Mouse (Mus musculus) c-Kit-positive CD71-negative TER-119-negative erythroid progenitor cells, embryonic 14.5 days (primary cell): ENCODE data around the gene Slco6d1.
"Not testable (repeated sequence)": the region's sequence is repeated elsewhere in the genome, so short reads cannot be mapped to it uniquely, and the experiment has no call there.

Experiments
- DNase-seq: peaks from one replicate; pipeline ENCODE4 v3.0.0-alpha.2; 2013; ENCODE audit warnings: low read depth

Gene Slco6d1

GRCm38 (mm10) chr1:98420824-98421223, at the start of gene Slco6d1:
Gene Slco6d1, plus strand, starts transcription at chr1:98421124.
- no peak for DNase-seq

- no peak for DNase-seq
Observed at GRCm38 (mm10) chr1:98392001-98392400, 28.9 kb upstream of the Slco6d1 start.

DNA sequence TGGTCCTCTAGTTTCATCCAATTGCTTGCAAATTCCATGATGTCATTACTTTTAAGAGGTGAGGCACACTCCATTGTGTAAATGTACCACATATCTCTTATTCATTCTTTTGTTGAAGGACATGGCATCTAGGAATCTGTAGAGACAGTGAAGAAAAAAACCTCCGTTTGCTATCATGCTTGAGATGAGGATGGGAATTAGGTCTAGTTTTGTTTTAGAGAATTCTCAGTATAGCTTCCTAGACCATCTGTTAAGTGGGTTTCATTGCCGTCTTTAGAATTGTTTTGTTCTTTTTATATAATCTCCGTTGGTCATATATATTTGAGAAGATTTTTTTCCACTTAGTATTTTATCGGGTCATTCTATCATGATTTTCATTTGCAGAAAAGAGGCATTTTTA, 27.0 kb downstream of the Slco6d1 start:
- no peak for DNase-seq

DNA sequence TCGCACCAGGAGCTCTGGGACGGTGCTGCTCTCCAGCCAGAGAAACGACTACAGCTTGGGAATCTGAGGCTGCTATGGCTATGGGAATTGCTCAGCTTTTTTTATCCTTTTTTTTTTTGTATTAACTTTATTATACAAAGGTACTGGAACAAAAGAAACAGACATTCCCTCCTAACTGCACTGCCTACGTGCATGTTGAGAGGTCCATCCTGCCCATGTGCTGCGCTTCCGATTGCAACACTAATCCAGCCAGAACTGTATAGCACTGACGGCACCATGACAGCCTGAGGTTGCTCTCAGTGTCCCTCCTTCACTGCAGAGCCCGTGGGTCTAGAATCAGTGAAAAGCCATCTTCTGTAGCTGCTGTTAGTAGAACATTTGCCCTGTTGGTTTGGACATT, 38.3 kb downstream of the Slco6d1 start:
- DNase-seq = not testable (repeated sequence)

- not testable (repeated sequence) for DNase-seq
Observed at GRCm38 (mm10) chr1:98476381-98476780, 55.5 kb downstream of the Slco6d1 start.

- no peak for DNase-seq
Observed at GRCm38 (mm10) chr1:98479243-98479642, 58.3 kb downstream of the Slco6d1 start.

DNA sequence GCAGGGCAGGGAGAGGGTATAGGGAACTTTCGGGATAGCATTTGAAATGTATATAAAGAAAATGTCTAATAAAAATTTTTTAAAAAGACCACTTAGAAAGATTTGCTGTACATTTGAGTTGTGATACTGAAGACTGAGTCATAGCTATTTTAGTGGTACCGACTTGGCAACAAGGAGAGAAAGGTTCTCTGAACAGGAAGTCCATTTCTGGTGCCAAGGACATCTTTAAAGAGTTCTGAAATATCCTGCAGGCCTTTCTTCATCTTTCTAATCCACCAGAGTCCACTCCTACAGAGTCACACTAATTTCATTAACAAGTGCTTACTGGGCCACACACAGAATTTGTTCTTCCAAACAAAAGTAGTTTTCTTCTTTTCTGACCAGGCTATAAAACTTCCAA, 85.1 kb downstream of the Slco6d1 start:
- DNase-seq = no peak

DNA sequence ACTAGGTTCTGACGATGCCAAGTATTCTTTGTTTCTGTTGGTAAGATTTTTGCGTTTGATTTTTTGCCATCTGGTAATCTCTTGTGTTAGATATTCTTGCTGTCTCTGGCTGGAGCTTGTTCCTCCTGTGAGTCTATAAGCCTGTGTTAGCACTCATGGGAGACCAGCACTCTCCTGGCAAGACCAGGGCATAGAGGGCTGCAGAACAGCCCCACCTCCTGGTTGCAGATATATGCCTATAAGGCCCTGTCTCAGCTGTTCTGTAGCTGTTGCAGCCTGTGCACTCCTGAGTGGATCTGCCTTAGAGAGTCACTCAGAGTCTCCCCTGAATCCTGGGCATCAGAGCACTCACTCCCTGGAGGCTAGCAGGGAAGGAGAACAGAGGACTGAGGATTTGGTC, 102.1 kb downstream of the Slco6d1 start:
- DNase-seq = no peak

DNA sequence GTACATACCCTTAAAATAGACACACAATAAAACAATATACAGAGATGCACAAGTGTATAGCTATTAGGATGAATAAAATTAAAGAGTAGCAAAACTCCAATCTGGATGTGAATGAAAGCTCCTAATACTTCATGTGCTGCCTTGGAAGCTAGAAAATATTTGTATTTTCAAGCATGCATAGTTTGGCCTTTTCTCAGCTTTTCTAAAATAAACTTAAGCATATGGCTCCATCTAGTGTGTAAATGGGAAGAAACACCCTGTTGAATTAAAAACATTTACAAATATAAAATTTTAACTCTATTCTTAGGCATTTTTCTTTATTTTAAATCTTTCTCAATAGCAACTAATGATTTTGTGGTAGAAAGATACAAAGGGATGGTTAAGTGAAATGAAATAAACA, 102.6 kb downstream of the Slco6d1 start:
- DNase-seq = no peak

DNA sequence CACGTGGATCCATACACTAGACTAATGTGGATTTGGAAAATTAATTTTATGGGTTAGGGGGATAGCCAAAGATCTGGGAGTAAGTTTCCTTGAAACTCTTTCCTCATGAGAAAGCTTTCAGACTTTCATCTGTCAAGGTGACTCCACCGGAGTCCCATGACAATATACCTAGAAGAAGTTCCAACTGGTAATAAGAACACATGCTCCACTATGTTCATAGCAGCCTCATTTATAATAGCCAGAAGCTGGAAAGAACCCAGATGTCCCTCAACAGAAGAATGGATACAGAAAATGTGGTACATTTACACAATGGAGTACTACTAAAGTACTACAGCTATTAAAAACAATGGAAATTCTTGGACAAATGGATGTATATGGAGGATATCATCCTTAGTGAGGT, 107.4 kb downstream of the Slco6d1 start:
- not testable (repeated sequence) for DNase-seq

DNA sequence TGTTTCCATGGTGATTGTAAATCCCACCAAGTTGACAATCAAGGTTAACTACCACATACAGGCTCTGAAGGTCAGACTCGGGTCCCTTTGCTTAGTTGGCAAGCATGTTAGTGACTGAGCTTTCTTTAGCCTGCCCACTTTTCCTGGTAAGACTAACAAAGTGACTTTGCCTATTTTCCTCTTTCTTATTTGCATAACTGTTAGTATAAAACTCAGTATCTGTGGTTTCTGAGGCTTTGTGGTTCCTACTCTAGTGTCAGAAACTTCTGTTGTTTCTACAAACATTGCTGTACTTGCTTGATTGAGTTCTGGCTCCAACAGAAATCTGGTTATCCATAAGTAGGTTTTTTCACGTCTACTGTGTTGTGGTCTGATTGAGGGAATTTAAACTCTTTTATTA, 124.4 kb downstream of the Slco6d1 start:
- no peak for DNase-seq

GRCm38 (mm10) chr1:98554388-98554787, 133.5 kb downstream of the Slco6d1 start:
- no peak for DNase-seq

DNA sequence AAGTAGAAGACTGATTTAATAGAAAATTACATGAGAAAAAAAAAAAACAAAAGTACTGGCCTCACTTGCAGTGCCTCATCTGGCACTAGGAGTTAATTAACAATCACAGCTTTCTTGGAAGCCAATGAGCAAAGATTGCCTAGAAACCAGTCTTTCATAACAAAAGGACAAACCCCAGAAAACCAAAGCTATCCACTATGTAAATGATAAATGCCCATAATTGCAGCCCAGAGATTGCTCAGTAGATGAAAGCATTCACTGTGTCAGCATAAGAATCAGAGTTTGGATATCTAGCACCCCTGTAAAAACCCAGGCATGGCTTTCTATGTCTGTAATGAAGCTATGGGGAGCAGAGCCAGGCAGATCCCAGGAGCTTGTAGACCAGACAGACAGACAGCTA, 144.8 kb downstream of the Slco6d1 start:
- DNase-seq = no peak
